Mouse (Mus musculus) bone marrow, adult 2 months (tissue): ENCODE measurements at regions not wholly inside any gene's neighbourhood (a gene's known extent, or its start where the extent isn't known, plus 50 kb on each side); places are given as distances from the start of the nearest gene placed in this dataset.

Experiments
- H3K27ac ChIP-seq: fragments of 200-500 bp; 2 replicates; pipeline ENCODE4 v1.5.1; 2012; ENCODE audit warnings: low read depth, mild to moderate bottlenecking, control low read depth, inconsistent platforms, low read length; ENCODE audit not compliant: control insufficient read depth, poor library complexity, insufficient read depth
- H3K4me1 ChIP-seq: fragments of 200-500 bp; 2 replicates; pipeline ENCODE4 v1.6.1; 2011; ENCODE audit warnings: low read length; ENCODE audit not compliant: control insufficient read depth, insufficient read depth
- H3K4me3 ChIP-seq: fragments of 200-500 bp; replicated peaks from 2 replicates; pipeline ENCODE3; 2011; ENCODE audit warnings: mild to moderate bottlenecking, low read depth, low read length, control low read depth; ENCODE audit not compliant: control insufficient read depth
- CTCF ChIP-seq: fragments of 200-500 bp; IDR thresholded peaks from 2 replicates; pipeline ENCODE4 v1.5.1; 2011; ENCODE audit warnings: low read length, control low read depth; ENCODE audit not compliant: control insufficient read depth, insufficient read depth
- POLR2A ChIP-seq: fragments of 200-500 bp; IDR thresholded peaks from 2 replicates; pipeline ENCODE4 v1.6.1; 2011; ENCODE audit warnings: low read depth, mild to moderate bottlenecking, control low read depth, low read length, borderline replicate concordance; ENCODE audit not compliant: control insufficient read depth
- WGBS: fragments of 180-500 bp; shearing (Covaris S2); methylation state at CpG from one replicate; pipeline ENCODE4 v1.1.7; 2018; 5-methylcytosine and 5-hydroxymethylcytosine counted together

GRCm38 (mm10) chr1:33214815-33215214 is 454.8 kb downstream of the Prim2 start:
- WGBS: 78% methylated on average over 5 of the region's 5 CpGs
- Histone ChIP-seq H3K4me1 (no peaks in the 10 kb centered on the region), H3K27ac (no peak overlapping the region), H3K4me3 (no peak overlapping the region)
- TF ChIP-seq CTCF (no peak), POLR2A (no peak)

DNA sequence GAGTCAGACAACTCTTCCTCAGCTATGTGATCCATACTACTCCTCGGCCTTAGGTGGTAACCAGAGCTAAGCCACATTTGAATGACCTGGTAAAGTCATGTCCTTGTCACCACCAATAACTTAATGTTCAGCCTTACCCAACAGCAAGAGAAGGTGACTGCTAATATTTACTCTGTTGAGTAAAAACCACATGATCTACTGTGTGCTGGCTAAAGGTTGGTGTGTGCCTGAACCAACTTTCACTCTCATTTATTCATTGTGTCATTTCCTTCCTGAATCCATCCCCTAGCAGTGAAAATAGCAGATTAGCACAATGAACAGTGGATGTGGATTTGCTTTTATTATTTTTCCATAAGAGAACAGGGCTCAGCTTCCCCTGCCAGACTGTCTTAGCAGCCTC is 455.2 kb downstream of the Prim2 start:
- no peak overlapping the region for H3K27ac ChIP-seq
- H3K4me1 ChIP-seq: no peaks in the 10 kb centered on the region
- no peak overlapping the region for H3K4me3 ChIP-seq
- 78% methylated on average over 1 of the region's 1 CpGs for WGBS
- no peak for TF ChIP-seq CTCF
- TF ChIP-seq POLR2A: no peak

GRCm38 (mm10) chr1:33201571-33202189 is 467.9 kb downstream of the Prim2 start:
- Histone ChIP-seq H3K27ac (no peak overlapping the region), H3K4me1 (no peaks in the 10 kb centered on the region), H3K4me3 (no peak overlapping the region)
- TF ChIP-seq POLR2A (no peak), CTCF (no peak)
- 58% methylated on average over 6 of the region's 6 CpGs for WGBS

- WGBS: 75% methylated on average over 2 of the region's 2 CpGs
- H3K4me3 ChIP-seq: no peak overlapping the region
- no peak overlapping the region for H3K27ac ChIP-seq
- no peaks in the 10 kb centered on the region for H3K4me1 ChIP-seq
- TF ChIP-seq POLR2A (no peak), CTCF (no peak)
Measured at GRCm38 (mm10) chr1:33195114-33195513, 474.5 kb downstream of the Prim2 start.

DNA sequence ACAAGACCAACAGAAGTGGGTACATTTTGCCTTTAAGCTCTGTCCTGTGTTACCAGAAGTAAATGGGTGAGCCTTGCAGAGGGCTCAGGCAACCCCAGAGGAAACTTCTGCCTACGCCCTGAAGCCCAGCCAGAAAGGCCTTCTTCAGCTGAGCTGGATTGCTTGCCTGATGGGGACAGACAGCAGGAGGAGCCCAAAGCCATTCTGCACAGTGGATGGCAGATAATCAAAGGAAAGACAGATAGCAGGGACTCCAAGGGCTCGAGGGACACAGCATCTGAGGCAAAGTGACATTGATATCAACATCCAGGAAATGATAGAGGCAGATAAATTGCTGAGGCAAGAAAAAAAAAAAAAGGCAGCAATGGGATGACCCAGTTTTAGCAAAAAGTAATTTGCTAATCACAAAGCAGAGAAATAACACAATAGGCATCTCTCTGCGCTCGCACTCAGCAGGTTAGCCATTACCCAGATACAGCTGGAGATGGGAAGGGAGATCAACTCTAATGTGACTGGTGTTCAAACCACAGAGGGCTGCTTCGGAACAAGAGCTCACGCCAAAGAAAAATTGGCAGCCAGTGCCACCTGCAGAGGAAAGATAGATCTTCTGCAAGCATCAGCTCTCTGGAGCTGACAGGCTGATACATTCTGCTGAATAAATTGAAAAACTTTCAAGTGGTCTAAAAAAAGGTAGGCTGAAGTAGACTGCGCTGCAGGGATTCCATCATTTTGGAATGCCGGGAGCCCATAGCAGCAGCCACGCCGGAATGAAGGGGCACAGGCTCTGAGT is 494.8 kb downstream of the Prim2 start:
- H3K4me3 ChIP-seq: no peak overlapping the region
- TF ChIP-seq POLR2A: no peak
- TF ChIP-seq CTCF: no peak
- H3K27ac ChIP-seq: no peak overlapping the region
- H3K4me1 ChIP-seq: no peaks in the 10 kb centered on the region
- 67% methylated on average over 10 of the region's 10 CpGs for WGBS

DNA sequence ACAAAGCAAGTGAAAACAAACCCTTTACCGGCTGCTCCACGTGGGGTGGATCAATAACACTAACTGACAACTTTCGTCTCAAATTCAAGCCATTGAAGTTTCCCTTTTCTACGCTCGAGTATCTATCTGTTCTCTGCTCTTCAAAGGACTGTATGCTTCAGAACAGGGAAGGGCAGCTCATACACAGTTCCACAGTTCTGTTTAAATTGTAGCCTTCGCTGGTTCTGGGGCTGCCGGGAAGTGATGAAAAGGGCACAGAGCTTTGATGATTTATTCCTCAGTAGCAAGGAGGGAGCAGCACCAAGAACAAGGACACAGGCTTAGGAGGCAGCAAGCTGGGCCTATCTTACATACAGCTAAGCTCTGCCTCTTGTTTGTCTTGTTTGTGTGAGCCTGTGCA is 532.6 kb downstream of the Prim2 start:
- no peak for TF ChIP-seq CTCF
- TF ChIP-seq POLR2A: no peak
- Histone ChIP-seq H3K4me1 (no peaks in the 10 kb centered on the region), H3K27ac (no peak overlapping the region), H3K4me3 (no peak overlapping the region)
- 70% methylated on average over 7 of the region's 7 CpGs for WGBS

- no peak overlapping the region for H3K4me3 ChIP-seq
- no peaks in the 10 kb centered on the region for H3K4me1 ChIP-seq
- no peak for TF ChIP-seq POLR2A
- TF ChIP-seq CTCF: no peak
- no peak overlapping the region for H3K27ac ChIP-seq
- 78% methylated on average over 1 of the region's 1 CpGs for WGBS
Measured at GRCm38 (mm10) chr1:33130351-33130750, 539.2 kb downstream of the Prim2 start.

- TF ChIP-seq CTCF (no peak), POLR2A (no peak)
- 87% methylated on average over 7 of the region's 7 CpGs for WGBS
- H3K4me1 ChIP-seq: no peaks in the 10 kb centered on the region
- H3K4me3 ChIP-seq: no peak overlapping the region
- no peak overlapping the region for H3K27ac ChIP-seq
Measured at GRCm38 (mm10) chr1:33125062-33125461, 544.5 kb downstream of the Prim2 start.
